Mouse (Mus musculus) cerebellum, adult 18-20 months (tissue): ENCODE data around the gene Tmem160.

ENCODE experiments used
- DNase-seq, 2 experiments: peaks; one replicate each; pipeline ENCODE4 v3.0.0; 2021

Tmem160 gene

GRCm38 (mm10) chr7:16451656-16452055 lies 923 bp upstream of the Tmem160 start:
- DNase-seq = no peak

DNA sequence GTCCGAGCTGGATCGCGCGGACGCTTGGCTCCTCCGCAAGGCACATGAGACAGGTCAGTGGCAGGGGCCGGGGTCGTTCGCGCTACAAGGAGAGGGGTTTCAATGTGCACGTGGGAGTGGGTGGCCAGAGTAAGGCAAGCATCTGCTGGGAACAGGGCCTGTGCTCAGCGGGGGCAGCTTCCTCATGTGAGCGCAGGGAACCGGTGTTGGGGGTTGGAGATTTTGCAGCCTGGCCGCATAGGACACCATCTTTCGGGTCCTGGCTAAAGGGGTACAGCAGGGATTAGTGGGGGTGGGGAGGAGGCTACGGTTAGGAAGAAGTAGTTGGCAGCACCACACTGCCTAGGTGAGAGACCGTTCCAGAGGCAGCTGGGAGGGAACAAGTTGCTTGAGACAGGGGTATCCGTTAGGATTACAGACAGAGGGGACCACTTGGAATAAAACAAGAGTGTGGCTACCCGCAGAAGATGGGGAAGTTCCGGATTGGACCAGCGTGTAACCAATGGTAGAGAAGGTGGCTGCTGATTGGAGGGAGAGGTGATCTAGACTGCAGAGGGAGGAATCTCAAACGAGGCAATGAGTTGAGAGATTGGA lies 636 bp downstream of the Tmem160 start:
- DNase-seq = peak; percentile 62 to 72

DNA sequence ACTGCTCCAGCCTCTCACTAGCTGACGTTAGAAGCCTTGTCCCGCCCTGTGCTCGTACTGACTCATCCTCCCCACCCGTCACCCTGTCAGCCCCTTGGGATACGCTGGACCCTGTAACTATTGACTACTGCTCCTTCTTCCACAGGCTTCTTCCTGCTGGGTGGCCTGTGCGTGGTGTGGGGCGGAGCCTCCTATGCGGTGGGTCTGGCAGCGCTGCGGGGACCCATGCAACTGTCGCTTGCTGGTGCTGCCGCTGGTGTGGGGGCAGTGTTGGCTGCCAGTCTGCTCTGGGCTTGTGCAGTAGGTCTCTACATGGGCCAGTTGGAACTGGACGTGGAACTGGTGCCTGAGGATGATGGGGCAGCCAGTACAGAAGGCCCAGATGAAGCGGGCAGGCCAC lies 2.4 kb downstream of the Tmem160 start:
- no peak for DNase-seq

DNA sequence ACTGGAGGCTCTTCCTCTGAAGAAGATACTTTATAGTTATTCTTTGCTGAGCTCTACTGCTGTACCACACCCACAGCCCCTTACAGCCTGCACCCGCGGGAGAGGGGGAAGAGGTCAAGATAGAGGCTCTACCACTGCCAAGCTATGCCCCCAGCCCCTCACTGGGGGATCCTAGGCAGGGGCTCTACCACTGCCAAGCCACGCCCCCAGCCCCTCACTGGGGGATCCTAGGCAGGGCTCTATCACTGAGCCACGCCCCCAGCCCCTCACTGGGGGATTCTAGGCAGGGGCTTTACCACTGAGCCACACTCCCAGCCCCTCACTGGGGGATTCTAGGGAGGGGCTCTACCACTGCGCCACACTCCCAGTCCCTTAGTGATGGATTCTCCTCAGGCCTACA lies 3.7 kb downstream of the Tmem160 start:
- DNase-seq = no peak

- peak; percentile 53 to 57 for DNase-seq
Measured at GRCm38 (mm10) chr7:16460566-16460965, 8.0 kb downstream of the Tmem160 start.

- no peak for DNase-seq
Measured at GRCm38 (mm10) chr7:16461151-16461550, 8.6 kb downstream of the Tmem160 start.

- DNase-seq = no peak
Measured at GRCm38 (mm10) chr7:16461705-16462104, 9.1 kb downstream of the Tmem160 start.

DNA sequence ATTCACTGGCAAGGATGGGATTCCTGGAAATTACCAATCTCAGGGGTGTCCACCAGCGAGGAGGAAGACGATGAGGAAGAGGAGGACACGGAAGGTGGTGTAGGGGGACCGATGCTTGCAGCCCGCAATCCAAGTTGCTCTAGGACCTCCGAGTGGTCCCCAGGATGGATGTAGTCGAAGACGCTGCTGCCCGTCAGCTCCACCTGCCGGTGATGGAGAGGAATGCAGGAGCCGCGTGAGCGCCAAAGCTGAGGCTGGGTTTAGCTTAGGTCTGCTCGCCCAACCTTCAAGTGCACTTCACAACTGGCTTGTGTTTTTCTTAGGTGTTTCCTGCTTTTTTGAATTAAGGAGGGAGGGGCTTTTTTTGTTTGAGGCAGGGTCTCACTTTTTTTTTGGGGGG lies 10.6 kb downstream of the Tmem160 start:
- peak; percentile 79 to 86 for DNase-seq

DNA sequence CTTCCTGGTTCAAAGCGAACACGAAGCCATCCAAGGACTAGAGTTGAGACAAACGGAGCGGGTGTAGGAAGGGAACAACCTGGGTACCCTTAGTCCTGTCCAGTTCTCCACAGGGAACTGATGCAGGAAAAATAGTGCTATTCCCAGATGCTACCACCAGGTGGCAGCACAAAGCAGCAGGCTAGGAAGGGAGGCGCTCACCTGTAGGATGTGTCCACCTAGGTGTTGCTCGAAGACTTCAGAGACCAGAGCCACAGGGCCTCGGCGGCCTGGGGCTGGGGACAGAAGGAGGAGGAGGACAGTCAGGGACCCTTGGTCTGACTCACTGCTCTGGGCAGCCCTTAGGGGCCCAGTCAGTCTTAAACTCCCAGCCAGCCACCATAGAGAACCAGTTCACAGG lies 12.6 kb downstream of the Tmem160 start:
- DNase-seq = peak; percentile 81 to 84

- DNase-seq = no peak
Measured at GRCm38 (mm10) chr7:16465568-16465967, 13.0 kb downstream of the Tmem160 start.

DNA sequence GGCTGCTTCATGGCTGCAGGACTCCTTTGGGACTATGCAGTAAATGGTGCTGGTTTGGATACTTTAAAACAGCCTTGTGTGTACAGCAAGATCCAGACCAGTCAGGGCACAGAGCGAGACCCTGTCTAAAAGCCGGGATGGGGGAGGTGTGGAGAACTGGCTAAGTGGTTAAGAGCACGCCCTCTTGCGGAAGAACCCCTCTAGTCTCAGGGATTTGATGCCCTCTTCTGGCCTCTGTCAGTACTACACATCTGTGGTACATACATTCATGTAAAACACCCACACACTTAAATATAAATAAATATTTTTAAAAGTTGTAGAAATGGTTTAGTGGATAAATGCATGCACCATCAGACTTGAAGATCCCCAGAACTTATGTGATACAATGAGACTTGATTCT lies 14.0 kb downstream of the Tmem160 start:
- no peak for DNase-seq

DNA sequence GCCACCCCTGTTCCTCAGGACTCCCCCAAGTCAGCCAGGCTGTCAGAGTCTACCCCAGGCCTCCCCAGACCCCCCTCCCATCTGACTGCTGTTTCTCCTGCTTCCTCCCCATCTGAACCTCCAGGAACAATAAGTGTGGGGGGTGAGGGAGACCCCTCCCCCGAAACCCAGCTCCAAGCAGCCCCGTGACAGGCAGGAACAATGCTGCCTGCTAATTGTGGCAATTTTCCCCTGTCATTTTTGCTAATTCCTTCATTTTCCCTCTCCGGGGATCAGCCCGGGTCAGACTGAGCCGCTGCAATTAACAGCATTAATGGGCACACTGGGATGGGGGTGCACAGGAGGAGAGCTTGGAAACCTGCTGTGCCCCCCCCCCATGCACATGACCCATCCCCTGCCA lies 15.5 kb downstream of the Tmem160 start:
- DNase-seq = no peak

- DNase-seq = no peak
Measured at GRCm38 (mm10) chr7:16471549-16471948, 19.0 kb downstream of the Tmem160 start.

DNA sequence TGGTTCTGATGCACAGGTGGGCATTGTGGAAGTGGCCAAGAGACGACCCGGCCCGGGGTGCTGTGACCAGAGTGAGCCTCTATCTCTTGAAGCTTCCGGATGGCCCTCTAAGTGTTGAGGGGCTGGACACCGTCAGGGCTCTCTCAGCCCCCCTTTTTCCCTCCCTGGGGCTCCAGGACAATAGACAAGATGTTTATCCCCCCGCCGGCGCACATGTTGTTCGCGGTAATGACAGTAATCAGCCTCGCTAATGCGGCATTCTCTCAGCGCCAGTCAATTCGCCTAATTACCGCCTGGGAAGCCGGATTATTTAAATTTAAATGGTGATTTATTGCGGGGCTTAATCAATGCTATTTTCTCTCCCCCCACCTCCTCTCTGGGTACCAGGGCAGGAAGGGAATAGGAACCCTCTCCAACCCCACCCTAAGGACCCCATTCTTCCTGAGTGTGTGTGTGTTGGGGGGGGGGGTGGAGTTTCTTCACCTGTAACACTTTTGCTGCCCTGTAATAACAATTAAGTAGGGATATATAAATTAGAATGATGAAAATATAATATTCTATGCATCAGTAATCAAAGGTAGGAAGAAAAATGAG lies 19.6 kb downstream of the Tmem160 start:
- no peak for DNase-seq

DNA sequence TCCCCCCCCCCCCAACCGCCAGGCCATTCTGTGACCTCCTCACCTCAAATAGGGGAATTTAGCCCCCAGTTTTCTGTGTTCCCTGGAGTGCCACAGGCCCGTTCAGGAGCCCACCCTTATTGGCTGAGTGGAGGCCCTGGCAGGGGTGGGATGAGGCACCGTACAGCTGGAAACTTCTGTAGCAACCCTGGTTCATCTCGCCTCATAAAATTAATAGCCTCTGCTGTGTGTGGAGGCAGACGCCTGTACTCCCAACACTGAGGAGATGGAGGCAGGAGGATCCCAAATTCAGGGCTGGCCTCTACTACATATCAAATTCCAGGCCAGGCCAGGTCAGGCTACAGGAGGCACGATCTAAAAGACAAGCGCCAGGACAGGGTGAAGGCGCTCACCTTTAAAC lies 21.3 kb downstream of the Tmem160 start:
- DNase-seq = no peak

DNA sequence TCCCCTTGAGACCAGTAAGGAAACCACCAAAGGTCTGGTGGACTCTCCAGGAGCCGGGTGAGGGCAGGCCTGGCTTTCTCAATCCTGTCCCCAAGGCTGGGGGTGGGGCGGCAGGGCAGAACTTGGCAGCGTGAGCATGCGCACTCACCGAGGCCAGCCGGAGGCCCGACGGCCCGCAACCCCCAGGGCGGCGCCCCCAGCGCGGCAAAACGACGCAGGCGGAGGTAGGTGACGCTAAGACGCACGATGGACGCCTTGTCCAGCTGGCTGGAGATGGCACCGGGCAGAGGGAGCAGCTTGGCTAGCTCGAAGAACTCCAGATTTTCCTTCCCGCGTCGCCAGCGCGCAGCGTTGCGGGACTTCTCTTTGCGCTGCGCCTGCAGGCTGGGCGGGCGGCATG lies 21.9 kb downstream of the Tmem160 start:
- DNase-seq = no peak

DNA sequence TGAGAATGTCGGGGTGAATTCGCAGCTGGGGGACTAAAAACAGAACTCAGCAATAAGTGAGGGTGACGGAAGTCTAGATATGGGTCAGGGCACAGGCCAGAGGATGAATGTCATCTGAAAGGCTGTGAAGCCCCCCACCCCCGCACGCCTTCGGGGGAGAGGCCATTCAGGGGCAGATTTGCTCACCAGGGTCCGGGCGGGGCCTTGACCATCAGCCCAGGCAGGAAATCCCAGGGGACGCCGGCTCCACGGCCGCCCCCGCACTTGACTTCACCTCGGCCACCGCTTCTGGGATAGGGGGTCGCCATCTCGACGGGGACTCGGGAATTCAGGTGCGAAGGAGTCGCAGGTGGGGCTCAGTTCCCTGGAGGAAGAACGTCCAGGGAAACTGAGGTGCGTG lies 22.7 kb downstream of the Tmem160 start:
- no peak for DNase-seq

DNA sequence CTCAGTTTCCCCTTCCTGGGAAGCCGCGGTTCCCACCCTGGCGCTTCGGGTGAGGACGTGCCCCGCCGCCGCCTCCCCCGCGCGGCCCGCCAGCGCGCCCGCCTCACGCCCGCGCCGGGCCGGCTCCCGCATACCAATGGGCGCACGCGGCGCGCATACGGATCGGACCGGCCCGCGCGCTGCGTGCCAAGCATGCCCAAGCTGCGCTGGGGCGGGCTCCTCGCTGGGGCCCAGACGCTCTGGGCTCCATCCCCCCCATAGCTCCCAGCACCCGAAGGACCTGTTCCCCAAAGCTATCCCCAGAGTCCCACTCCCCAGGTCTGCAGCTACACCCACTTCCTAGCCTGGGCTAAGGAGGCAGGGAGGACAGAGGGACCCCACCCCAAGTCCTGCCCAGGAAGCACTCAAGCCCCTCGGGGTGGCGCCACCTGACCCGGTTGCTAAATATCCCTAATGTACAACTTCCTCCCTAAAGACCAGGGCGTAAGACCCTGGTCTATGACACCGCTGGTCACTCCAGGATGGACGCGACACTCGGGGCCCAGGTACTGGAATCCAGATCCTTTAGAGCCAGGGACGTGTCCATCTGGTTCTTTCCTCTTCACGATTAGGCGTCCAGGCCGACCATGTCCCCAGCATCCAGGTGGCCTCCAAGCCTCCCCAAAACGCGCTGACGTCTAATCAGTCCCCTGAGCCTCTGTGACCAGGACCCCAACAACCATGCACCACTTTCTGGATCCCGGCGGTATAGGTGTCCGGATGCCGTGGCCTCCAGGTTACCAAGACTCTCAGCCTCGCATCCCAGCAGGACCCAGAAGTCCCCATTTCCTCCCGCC lies 23.4 kb downstream of the Tmem160 start:
- DNase-seq = no peak

DNA sequence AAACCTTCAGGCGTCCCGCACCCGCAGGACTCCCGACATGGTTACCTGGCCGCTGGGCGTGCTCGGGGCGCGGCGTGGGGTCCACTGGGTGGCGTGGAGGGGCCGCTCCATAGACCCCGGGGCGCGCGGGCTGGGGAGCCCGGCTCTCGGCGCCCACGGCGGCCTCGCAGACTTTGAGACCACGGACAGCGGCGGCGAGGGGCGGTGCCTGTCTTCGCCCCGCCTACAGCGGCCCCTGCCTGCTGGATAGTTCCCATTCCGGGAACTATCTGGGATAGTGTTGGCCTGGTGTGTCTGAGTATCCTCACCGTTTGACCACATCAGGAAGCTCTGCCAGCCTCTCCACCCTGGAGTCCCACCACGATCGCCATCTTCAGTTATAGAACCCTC lies 24.0 kb downstream of the Tmem160 start:
- DNase-seq = no peak

GRCm38 (mm10) chr7:16477628-16478027 lies 25.0 kb downstream of the Tmem160 start, which contains the start of gene Npas1:
Gene Npas1 (minus strand): TSS chr7:16477728.
- no peak for DNase-seq

GRCm38 (mm10) chr7:16488816-16489215 lies 36.2 kb downstream of the Tmem160 start:
- DNase-seq = no peak

- peak; percentile 28 for DNase-seq
Measured at GRCm38 (mm10) chr7:16489948-16490347, 37.4 kb downstream of the Tmem160 start.

- peak; percentile 75 to 81 for DNase-seq
Measured at GRCm38 (mm10) chr7:16491759-16492158, 39.2 kb downstream of the Tmem160 start.

DNA sequence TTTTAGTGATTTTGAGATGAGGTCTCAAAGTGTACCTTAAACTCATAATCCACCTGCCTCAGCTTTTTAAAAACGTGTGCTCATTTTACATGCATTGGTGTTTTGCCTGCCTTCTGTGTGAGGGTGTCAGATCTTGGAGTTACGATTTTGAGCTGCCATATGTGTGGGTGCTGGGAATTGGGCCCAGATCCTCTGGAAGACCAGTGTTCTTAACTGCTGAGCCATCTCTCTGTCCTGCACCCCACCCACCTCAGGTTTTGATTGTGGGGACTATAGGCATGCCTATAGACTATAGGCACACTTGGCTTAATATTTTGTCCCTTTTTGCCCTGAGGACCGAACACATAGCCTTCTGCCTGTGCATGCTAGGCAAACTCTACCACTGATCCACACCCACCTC lies 39.6 kb downstream of the Tmem160 start:
- DNase-seq = no peak
